Mouse (Mus musculus) A20 (cell line): ENCODE results near the gene Cnpy3.
"Not testable (repeated sequence)": the region's sequence is repeated elsewhere in the genome, so short reads cannot be mapped to it uniquely, and the experiment has no call there.

Source experiments
- DNase-seq: peaks from one replicate; pipeline ENCODE4 v3.0.0-alpha.2; 2011; ENCODE audit warnings: low read depth, low spot score

Gene Cnpy3

GRCm38 (mm10) chr17:46751794-46752556 is at the start of gene Cnpy3:
Cnpy3 (minus strand) TSS chr17:46752214.
- DNase-seq = peak; percentile 99

- DNase-seq = no peak
These were observed 49.7 kb upstream of the Cnpy3 start for GRCm38 (mm10) chr17:46801761-46802160.

- no peak for DNase-seq
These were observed 47.7 kb upstream of the Cnpy3 start for GRCm38 (mm10) chr17:46799680-46800079.

GRCm38 (mm10) chr17:46797386-46797785 is 45.4 kb upstream of the Cnpy3 start:
- DNase-seq = no peak

GRCm38 (mm10) chr17:46796743-46797142 is 44.7 kb upstream of the Cnpy3 start:
- no peak for DNase-seq

GRCm38 (mm10) chr17:46792963-46793362 is 40.9 kb upstream of the Cnpy3 start:
- no peak for DNase-seq

GRCm38 (mm10) chr17:46787974-46788373 is 36.0 kb upstream of the Cnpy3 start:
- DNase-seq = not testable (repeated sequence)

- no peak for DNase-seq
These were observed 34.9 kb upstream of the Cnpy3 start for GRCm38 (mm10) chr17:46786952-46787351.

- no peak for DNase-seq
These were observed 31.2 kb upstream of the Cnpy3 start for GRCm38 (mm10) chr17:46783222-46783565.

GRCm38 (mm10) chr17:46782341-46783221 is 30.6 kb upstream of the Cnpy3 start, which contains the start of gene Rpl7l1:
Rpl7l1 (minus strand) TSS chr17:46782672.
- peak; percentile 97 for DNase-seq

GRCm38 (mm10) chr17:46781876-46782275 is 29.9 kb upstream of the Cnpy3 start:
- no peak for DNase-seq

- DNase-seq = no peak
These were observed 24.1 kb upstream of the Cnpy3 start for GRCm38 (mm10) chr17:46776087-46776486.

GRCm38 (mm10) chr17:46775070-46775469 is 23.1 kb upstream of the Cnpy3 start:
- DNase-seq = no peak

- no peak for DNase-seq
These were observed 22.1 kb upstream of the Cnpy3 start for GRCm38 (mm10) chr17:46774131-46774472.

- DNase-seq = peak; percentile 76
These were observed 21.5 kb upstream of the Cnpy3 start for GRCm38 (mm10) chr17:46773278-46774130.

- DNase-seq = peak; percentile 95
These were observed 20.6 kb upstream of the Cnpy3 start, which contains the start of gene 2310039H08Rik for GRCm38 (mm10) chr17:46772404-46773277. 2310039H08Rik (plus strand) TSS chr17:46772635.

GRCm38 (mm10) chr17:46772038-46772403 is 20.0 kb upstream of the Cnpy3 start:
- DNase-seq = no peak

- DNase-seq = no peak
These were observed 19.6 kb upstream of the Cnpy3 start for GRCm38 (mm10) chr17:46771616-46772015.

- peak; percentile 43 for DNase-seq
These were observed 19.0 kb upstream of the Cnpy3 start for GRCm38 (mm10) chr17:46771025-46771424.

- DNase-seq = no peak
These were observed 18.5 kb upstream of the Cnpy3 start for GRCm38 (mm10) chr17:46770546-46770945.

GRCm38 (mm10) chr17:46767868-46768267 is 15.9 kb upstream of the Cnpy3 start:
- no peak for DNase-seq
